Mouse (Mus musculus) heart, embryonic 14.5 days (tissue): ENCODE data around the gene Lsm2. TPM values are rescaled to one million over a fixed set of nuclear protein-coding genes. Genes with fewer than 3 reads are reported as not detected.
A peak's percentile ranks its signal among the peaks of the same experiment; 100 is the strongest.
"Not testable (repeated sequence)": the region's sequence is repeated elsewhere in the genome, so short reads cannot be mapped to it uniquely, and the experiment has no call there.

Experiments
- ATAC-seq: fragments of 200-750 bp; cut with Nextera tagmentation; 2 replicates; pipeline ENCODE4 v1.8.0; 2017; ENCODE audit warnings: low read depth, moderate TSS enrichment; ENCODE audit not compliant: insufficient number of reproducible peaks, insufficient read depth, low FRiP score
- H3K27ac ChIP-seq, 2 experiments: fragments of 200-500 bp in 1 of 2; fragments of 300-500 bp in 1 of 2; sonication (generic) in 1 of 2; replicated peaks in 1 of 2; 2 replicates each; pipeline ENCODE4 v1.5.1; 2012 to 2014; ENCODE audit warnings: low read depth in 2 of 2, low read length in 2 of 2, control low read depth in 1 of 2, mild to moderate bottlenecking in 1 of 2, mixed read lengths in 1 of 2; ENCODE audit not compliant: control insufficient read depth in 1 of 2, insufficient read depth in 1 of 2
- H3K27me3 ChIP-seq: fragments of 300-500 bp; sonication (generic); 2 replicates; pipeline ENCODE4 v1.6.1; 2014; ENCODE audit warnings: mild to moderate bottlenecking, low read length, control low read depth; ENCODE audit not compliant: control insufficient read depth, insufficient read depth
- H3K36me3 ChIP-seq: fragments of 300-500 bp; sonication (generic); 2 replicates; pipeline ENCODE4 v1.6.1; 2014; ENCODE audit warnings: mild to moderate bottlenecking, control low read depth, low read length, mixed read lengths; ENCODE audit not compliant: control insufficient read depth, insufficient read depth
- H3K4me1 ChIP-seq, 2 experiments: fragments of 200-500 bp in 1 of 2; fragments of 300-500 bp in 1 of 2; sonication (generic) in 1 of 2; 2 replicates each; pipeline ENCODE4 v1.6.1; 2012 to 2014; ENCODE audit warnings: low read length in 2 of 2, control low read depth in 1 of 2, mixed read lengths in 1 of 2; ENCODE audit not compliant: control insufficient read depth in 2 of 2, insufficient read depth in 2 of 2
- H3K4me2 ChIP-seq: fragments of 300-500 bp; sonication (generic); 2 replicates; pipeline ENCODE4 v1.6.1; 2014; ENCODE audit warnings: mild to moderate bottlenecking, low read length
- H3K4me3 ChIP-seq, 2 experiments: fragments of 200-500 bp in 1 of 2; fragments of 300-500 bp in 1 of 2; sonication (generic) in 1 of 2; 2 replicates each; pipeline ENCODE4 v1.5.1; 2012 to 2014; ENCODE audit warnings: low read length in 2 of 2, mild to moderate bottlenecking in 2 of 2, control low read depth in 1 of 2, low read depth in 1 of 2, moderate library complexity in 1 of 2; ENCODE audit not compliant: control insufficient read depth in 1 of 2, insufficient read depth in 1 of 2
- H3K9ac ChIP-seq: fragments of 300-500 bp; sonication (generic); 2 replicates; pipeline ENCODE4 v1.6.1; 2014; ENCODE audit warnings: mild to moderate bottlenecking, low read length
- H3K9me3 ChIP-seq: fragments of 300-500 bp; sonication (generic); 2 replicates; pipeline ENCODE4 v1.6.1; 2016; ENCODE audit warnings: low read length, control low read depth; ENCODE audit not compliant: control insufficient read depth
- WGBS: fragments of 180-500 bp; shearing (Covaris S2); extraction: QIAGEN DNeasy Blood & Tissue Kit; methylation state at CpG from one replicate; pipeline ENCODE4 v1.1.7; 2014; 5-methylcytosine and 5-hydroxymethylcytosine counted together
- polyA plus RNA-seq: library from polyadenylated mRNA; unstranded; fragments of >200 nt; fragmentation: Nextera tagmentation; extraction: Ambion mirVana; gene quantifications from 2 replicates; pipeline ENCODE4 v1.2.1, GENCODE M21; 2014

Gene Lsm2
- polyA plus RNA-seq, 1 experiment from 2014 or later = 136 TPM

DNA sequence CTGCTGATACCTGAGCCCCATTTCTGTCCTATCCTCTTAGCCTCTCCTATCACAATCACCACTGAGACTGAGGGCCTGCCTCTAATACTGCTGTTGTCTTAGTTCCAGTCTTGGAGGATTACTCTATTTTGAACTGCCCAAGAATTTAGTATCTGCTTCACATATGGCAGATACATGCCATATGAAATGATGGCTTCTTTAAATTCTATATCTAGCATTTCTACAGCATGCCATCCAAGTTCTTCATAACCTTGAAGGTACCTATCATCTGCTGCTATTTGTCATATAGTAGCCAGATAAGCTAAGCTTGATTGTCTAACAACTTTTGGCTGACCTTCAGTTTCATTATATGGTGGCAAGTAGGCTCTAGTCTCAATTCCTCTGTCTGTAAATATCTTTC, 13.1 kb downstream of the Lsm2 start:
- Histone ChIP-seq H3K27ac (no peak overlapping the region), H3K4me1 (peaks cover 5 to 26% of the 10 kb centered on the region in 2 experiments; a peak in 3 of 4 replicates), H3K4me2 (no peak overlapping the region), H3K36me3 (peaks cover 32% of the 10 kb centered on the region), H3K27me3 (no peaks in the 10 kb centered on the region), H3K9ac (no peak overlapping the region), H3K4me3 (no peak overlapping the region), H3K9me3 (no peaks in the 10 kb centered on the region)
- ATAC-seq = no peak

DNA sequence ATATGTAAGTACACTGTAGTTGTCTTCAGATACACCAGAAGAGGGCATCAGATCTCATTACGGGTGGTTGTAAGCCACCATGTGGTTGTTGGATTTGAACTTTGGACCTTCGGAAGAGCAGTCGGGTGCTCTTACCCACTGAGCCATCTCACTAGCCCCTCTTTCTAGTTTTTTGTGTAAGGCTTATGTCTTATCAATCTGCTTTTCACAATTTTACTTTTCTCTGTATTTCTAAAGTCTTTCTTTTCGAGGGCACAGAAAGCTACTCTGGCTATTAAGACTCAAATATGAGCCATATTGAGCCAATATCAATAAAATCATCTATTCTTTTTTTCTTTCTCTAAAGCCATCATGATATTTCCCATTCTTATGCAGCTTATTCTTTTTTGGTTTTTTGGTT, 13.5 kb downstream of the Lsm2 start:
- H3K27me3 ChIP-seq, ATAC-seq, H3K9me3 ChIP-seq, H3K9ac ChIP-seq, H3K4me3 ChIP-seq, H3K27ac ChIP-seq, H3K4me2 ChIP-seq: not testable (repeated sequence)
- Histone ChIP-seq H3K4me1 (peaks cover 9 to 30% of the 10 kb centered on the region in 2 experiments; a peak in 3 of 4 replicates), H3K36me3 (peaks cover 30% of the 10 kb centered on the region)
- 93% methylated on average over 4 of the region's 4 CpGs for WGBS

DNA sequence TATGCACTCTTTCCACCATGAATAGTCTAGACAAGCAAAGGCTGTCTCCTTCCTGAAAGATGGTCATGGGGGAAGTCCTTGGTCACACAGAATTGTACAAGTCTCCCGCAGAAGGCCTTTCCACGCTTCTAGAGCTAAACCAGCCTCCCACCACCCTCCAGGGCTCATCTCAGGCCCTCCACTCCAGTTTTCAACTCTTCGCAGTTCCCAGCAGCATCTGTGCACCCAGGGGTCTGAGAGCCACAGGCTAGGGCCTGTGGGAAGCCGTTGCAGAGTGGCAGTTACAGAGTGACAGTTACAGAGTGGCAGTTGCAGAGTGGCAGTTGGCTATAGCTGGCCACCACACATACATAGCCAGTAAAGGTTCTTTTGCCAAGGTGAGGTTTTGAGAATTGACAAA, 14.3 kb downstream of the Lsm2 start:
- not testable (repeated sequence) for H3K4me3 ChIP-seq, H3K27me3 ChIP-seq, H3K27ac ChIP-seq, H3K4me2 ChIP-seq, H3K9me3 ChIP-seq, H3K9ac ChIP-seq, ATAC-seq
- Histone ChIP-seq H3K4me1 (peaks cover 9 to 30% of the 10 kb centered on the region in 2 experiments; a peak in 3 of 4 replicates), H3K36me3 (peaks cover 25% of the 10 kb centered on the region)
- 94% methylated on average over 4 of the region's 4 CpGs for WGBS

DNA sequence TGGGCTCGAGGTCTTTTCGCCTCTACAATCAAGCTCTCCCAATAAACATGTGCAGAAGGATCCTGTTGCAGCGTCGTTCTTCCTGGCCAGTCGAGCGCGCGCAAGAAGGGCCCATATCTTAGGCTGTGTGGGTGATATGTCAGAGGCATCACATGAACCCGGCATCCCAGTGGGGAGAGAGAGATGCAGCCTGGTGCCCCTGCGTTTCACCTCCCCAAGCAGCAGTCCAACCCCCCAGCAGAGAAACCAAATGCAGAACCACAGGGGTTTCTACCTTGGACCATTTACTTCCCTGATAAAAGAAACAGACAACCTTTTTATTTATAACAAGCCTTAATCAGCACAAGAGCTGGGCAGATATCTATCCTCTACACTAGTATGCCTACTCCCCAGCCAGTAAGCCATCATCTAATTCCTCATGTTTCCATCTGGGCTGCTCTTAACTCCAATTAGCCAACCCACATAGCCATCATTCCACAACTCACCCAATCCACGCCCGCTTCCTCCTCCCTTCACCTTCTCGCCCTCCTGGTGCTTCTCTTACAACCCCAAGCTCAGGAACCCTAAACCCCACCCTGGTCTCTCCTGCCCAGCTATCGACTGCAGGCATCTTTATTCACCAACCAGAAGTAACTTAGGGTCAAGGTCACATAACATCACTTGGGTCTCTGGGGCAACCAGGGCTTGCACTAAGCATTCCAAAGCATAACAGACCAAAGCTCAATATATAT, 14.9 kb downstream of the Lsm2 start:
- Histone ChIP-seq H3K4me2 (peak overlapping the region; percentile 13; the same call in 1 of the 2 replicates), H3K36me3 (peaks cover 18% of the 10 kb centered on the region), H3K4me1 (peaks cover 9 to 31% of the 10 kb centered on the region in 2 experiments; a peak in 3 of 4 replicates), H3K4me3 (no peak overlapping the region), H3K27ac (no peak overlapping the region), H3K9ac (no peak overlapping the region), H3K9me3 (no peaks in the 10 kb centered on the region), H3K27me3 (no peaks in the 10 kb centered on the region)
- 84% methylated on average over 12 of the region's 14 CpGs for WGBS
- no peak for ATAC-seq

DNA sequence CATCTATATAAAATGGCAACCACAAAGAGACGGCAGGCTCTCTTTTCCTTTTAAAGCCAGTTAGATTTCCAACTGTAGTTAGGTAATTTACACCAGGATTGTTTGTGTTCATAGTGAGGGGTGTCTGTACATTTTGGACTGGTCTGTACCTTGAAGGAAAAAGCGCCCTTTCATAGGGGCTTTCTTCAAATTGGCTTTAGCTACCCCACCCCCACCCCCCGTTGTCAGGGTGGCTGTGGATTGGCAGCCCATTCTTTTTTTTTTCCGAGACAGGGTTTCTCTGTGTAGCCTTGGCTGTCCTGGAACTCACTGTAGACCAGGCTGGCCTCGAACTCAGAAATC, 15.5 kb downstream of the Lsm2 start:
- peaks cover 16% of the 10 kb centered on the region for H3K36me3 ChIP-seq
- no peaks in the 10 kb centered on the region for H3K9me3 ChIP-seq
- peak overlapping the region; percentile 13; the same call in 1 of the 2 replicates for H3K4me2 ChIP-seq
- H3K4me1 ChIP-seq = peaks cover 10 to 34% of the 10 kb centered on the region in 2 experiments
- no peaks in the 10 kb centered on the region for H3K27me3 ChIP-seq
- ATAC-seq = no peak
- 91% methylated on average over 5 of the region's 5 CpGs for WGBS
- H3K4me3 ChIP-seq = no peak overlapping the region
- no peak overlapping the region for H3K27ac ChIP-seq
- peak overlapping the region; percentile 16; the same call in 1 of the 2 replicates for H3K9ac ChIP-seq

DNA sequence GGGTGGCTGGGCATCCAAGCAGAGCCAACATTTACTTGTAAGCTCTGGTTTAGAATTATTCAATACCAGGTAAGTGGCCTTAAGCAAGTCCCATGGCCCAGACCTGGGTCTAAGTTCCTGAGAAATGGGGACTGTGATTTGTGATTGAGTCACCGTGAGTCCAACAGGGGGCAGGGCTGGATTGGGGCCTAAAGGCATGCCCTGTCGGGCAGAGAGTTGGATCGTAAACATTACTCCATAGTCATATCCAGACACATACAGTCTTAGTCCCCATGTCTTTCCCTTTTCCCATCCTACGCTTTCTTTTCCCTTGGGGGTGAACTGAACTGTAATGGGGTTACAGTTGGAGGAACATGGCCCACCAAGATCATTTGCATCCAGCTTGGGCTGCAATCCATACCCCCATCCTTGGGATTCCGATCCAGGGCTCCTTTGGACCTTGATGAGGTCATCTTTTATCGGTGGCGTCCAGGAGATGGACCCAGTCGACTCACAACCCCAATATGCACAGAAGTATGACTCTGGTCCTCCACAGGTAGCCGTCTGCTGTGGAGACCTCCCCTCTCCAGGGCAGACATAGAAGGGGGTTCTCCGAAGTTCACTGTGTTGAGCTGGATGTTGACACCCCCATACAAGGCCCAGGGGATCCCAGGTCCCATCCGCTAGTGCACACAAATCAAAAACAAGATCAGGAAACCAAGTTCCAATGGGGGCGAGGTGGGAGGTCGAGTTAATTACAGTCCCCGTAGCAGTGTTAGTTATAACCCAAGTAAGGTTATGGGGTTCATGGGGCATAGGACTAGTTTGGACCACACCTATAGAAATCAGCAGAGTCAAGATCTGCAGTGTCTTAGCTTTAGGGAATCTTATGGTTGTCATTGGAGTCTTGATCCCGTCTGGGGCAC, 17.1 kb downstream of the Lsm2 start:
- peaks cover 16 to 48% of the 10 kb centered on the region in 2 experiments for H3K4me1 ChIP-seq
- peak overlapping the region; percentile 76; the same call in 1 of the 2 replicates for H3K9ac ChIP-seq

DNA sequence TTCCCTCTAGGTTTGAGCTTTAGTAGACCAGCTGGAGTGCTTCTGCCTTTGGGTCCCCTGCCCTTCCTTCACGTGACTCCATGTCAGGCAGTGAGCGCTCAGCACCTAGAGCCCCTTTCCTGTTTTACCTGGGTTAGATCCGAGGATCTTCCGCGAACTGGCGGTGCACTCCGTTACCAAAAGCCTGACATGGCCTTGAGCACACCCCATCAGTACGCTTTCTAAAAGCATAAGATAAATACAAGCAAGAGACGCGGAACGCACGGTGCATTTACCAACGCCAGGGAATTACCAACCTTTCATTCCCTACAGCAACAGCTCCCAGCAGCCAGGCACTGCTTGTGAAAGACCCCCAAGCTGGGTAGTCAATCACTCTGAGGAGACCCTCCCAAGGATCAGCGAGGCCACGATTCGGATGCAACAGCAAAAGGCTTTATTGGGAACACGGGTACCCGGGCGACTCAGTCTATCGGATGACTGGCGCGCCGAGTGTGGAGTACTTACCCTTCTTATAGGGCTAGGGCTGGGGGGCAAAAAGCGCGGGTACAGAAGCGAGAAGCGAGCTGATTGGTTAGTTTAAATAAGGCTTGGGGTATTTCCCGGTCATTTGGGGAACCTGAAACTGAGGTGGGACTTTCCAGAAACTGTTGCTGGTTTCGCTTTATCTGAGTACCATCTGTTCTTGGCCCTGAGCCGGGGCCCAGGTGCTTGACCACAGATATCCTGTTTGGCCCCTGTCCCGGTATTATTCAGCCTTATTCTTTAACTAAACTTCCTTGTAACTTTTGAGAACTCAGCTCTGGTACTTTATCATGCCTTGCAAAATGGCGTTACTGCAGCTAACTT, 18.4 kb downstream of the Lsm2 start:
- H3K4me3 ChIP-seq = peak overlapping the region; percentile 74 to 76
- H3K27me3 ChIP-seq, ATAC-seq, H3K9me3 ChIP-seq: not testable (repeated sequence)
- H3K27ac ChIP-seq = peak overlapping the region; percentile 95 to 98
- peak overlapping the region; percentile 98 for H3K4me2 ChIP-seq
- peaks cover 32% of the 10 kb centered on the region for H3K36me3 ChIP-seq
- peaks cover 16 to 48% of the 10 kb centered on the region in 2 experiments for H3K4me1 ChIP-seq
- WGBS = 20% methylated on average over 28 of the region's 32 CpGs
- H3K9ac ChIP-seq = peak overlapping the region; percentile 93

More for the DNA sequence above, 17.1 kb downstream of the Lsm2 start:
- WGBS = 92% methylated on average over 15 of the region's 15 CpGs
- Histone ChIP-seq H3K4me2 (peak overlapping the region; percentile 98), H3K36me3 (peaks cover 21% of the 10 kb centered on the region), H3K27me3 (no peaks in the 10 kb centered on the region), H3K27ac (no peak overlapping the region), H3K4me3 (0 out of 4 replicates have a peak overlapping the region, but pooled peaks of 1 of the 2 experiments have one; percentile 74), H3K9me3 (no peaks in the 10 kb centered on the region)
- ATAC-seq = no peak
